Mouse (Mus musculus): ENCODE results near the gene Tent5c.

- no peak for TF ChIP-seq CTCF (IDR thresholded peaks at IDR 0.05; ENCODE audit: borderline replicate concordance, insufficient read depth, low read length)
- no peak for TF ChIP-seq POLR2A (IDR thresholded peaks at IDR 0.05; ENCODE audit: low read depth, low read length)
Observed at GRCm38 (mm10) chr3:100507174-100507573, 18.1 kb upstream of the Tent5c start.

Measured in embryonic fibroblast, embryonic 13.5 days (primary cell).